Comparison of ENCODE assay signal across 11 mouse cellular contexts in the genomic region with DNA sequence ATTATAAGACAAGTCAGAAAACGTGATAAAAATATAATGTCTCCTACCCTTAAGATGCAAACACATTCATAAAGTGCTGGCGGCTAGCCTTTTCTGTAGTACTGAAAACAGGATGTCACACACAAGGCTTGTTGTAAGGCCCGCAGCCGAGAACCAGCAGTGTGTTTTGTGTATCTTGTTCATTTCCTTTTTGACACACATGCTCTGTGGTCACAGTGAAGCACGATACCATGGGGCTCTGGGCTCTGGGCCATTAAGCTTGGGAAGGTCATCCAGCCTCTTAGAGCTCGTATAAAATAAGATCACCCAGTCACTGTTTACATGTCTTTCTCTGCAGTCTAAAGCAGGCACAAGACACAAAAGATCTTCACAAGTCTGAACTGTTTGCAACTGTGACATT.
DNase-seq lines count a peak whose midpoint lies in the region; ATAC-seq lines count a peak whose summit lies in the region.
"Had no signal": no experiment of that assay in that cellular context is flagged by ENCODE, and none has a peak within 500 bp of the region (broad histone marks: within the 10 kb centered on the region; RNA-seq: fewer than 3 reads in every experiment).

No protein-coding gene starts in this region.

- H3K27me3 ChIP-seq in midbrain, embryonic 14.5 days (ENCODE audit: control insufficient read depth, insufficient read depth, low read length) = no peaks in the 10 kb centered on the region
- H3K27me3 ChIP-seq: limb, embryonic 13.5 days had no signal

- peaks cover 17% of the 10 kb centered on the region for H3K36me3 ChIP-seq in midbrain, embryonic 14.5 days (ENCODE audit: control insufficient read depth, insufficient read depth, low read length)
- H3K36me3 ChIP-seq: limb, embryonic 13.5 days had no signal

- no peak overlapping the region for H3K9ac ChIP-seq in midbrain, embryonic 14.5 days (replicated peaks; ENCODE audit: low read length)
- H3K9ac ChIP-seq: limb, embryonic 13.5 days had no signal

- peak overlapping the region; percentile 87 for H3K27ac ChIP-seq in midbrain, embryonic 14.5 days (replicated peaks; ENCODE audit: low read depth, low read length)
- H3K27ac ChIP-seq: limb, embryonic 13.5 days had no signal

- no peak overlapping the region for H3K4me2 ChIP-seq in midbrain, embryonic 14.5 days (ENCODE audit: low read length)
- H3K4me2 ChIP-seq: limb, embryonic 13.5 days had no signal

- WGBS in midbrain, embryonic 14.5 days = 75% methylated on average over 6 of the region's 6 CpGs

- peak; percentile 75 for DNase-seq in gastrocnemius, adult 18-20 months (ENCODE audit: low spot score)
- no peak for DNase-seq in gastrocnemius, postnatal 4 days (ENCODE audit: low spot score in 2 of 2)
- peak; percentile 18 to 30 for DNase-seq in kidney, postnatal 4 days
- no peak for DNase-seq in kidney, adult 18-20 months
- peak; percentile 29 to 62 for DNase-seq in heart, adult 9 months (ENCODE audit: low spot score in 2 of 2)
- no peak for DNase-seq in midbrain, embryonic 14.5 days
- no peak for DNase-seq in layer of hippocampus, postnatal 25 days (ENCODE audit: extremely low spot score in 1 of 2, low spot score in 1 of 2)
- DNase-seq: right cerebral cortex, adult 18-20 months; thymus, postnatal 36 days had no signal

- ATAC-seq in midbrain, embryonic 14.5 days (ENCODE audit: low FRiP score, low TSS enrichment) = no peak
- no peak for ATAC-seq in granulocyte monocyte progenitor cell, adult 5-6 weeks (replicated peaks; ENCODE audit: poor library complexity, severe bottlenecking)

- no peaks in the 10 kb centered on the region for H3K9me3 ChIP-seq in midbrain, embryonic 14.5 days (ENCODE audit: control insufficient read depth, low read length)
- H3K9me3 ChIP-seq: limb, embryonic 13.5 days had no signal

- peaks cover 36% of the 10 kb centered on the region for H3K4me1 ChIP-seq in midbrain, embryonic 14.5 days (ENCODE audit: control insufficient read depth, insufficient read depth, low read length)
- H3K4me1 ChIP-seq: limb, embryonic 13.5 days had no signal

- no peak overlapping the region for H3K4me3 ChIP-seq in midbrain, embryonic 14.5 days (replicated peaks; ENCODE audit: low read depth, low read length)
- H3K4me3 ChIP-seq: limb, embryonic 13.5 days had no signal

Comparison
In these comparisons a context has a peak if more than half of its experiments do, and no peak if none do; other contexts are left out.
1. DNase-seq: peak in gastrocnemius, adult 18-20 months (single experiment), kidney, postnatal 4 days (2 of 2) and heart, adult 9 months (2 of 2); none in gastrocnemius, postnatal 4 days (0 of 2), kidney, adult 18-20 months (single experiment), midbrain, embryonic 14.5 days (single experiment) and layer of hippocampus, postnatal 25 days (0 of 2).